Mouse (Mus musculus) midbrain, embryonic 12.5 days (tissue): Measurements from ENCODE around the gene Nhej1. TPM values are rescaled to one million over a fixed set of nuclear protein-coding genes. Genes with fewer than 3 reads are reported as not detected.
A peak's percentile ranks its signal among the peaks of the same experiment; 100 is the strongest.

Source experiments
- ATAC-seq: fragments of 200-750 bp; cut with Nextera tagmentation; 2 replicates; pipeline ENCODE4 v1.8.0; 2017; ENCODE audit warnings: low read depth, moderate TSS enrichment, moderate library complexity; ENCODE audit not compliant: low FRiP score
- H3K27ac ChIP-seq: fragments of 300-500 bp; sonication (generic); replicated peaks from 2 replicates; pipeline ENCODE4 v1.5.1; 2016; ENCODE audit warnings: mild to moderate bottlenecking
- H3K27me3 ChIP-seq: fragments of 300-500 bp; sonication (generic); 2 replicates; pipeline ENCODE4 v1.6.1; 2016; ENCODE audit warnings: mild to moderate bottlenecking
- H3K36me3 ChIP-seq: fragments of 300-500 bp; sonication (generic); 2 replicates; pipeline ENCODE4 v1.6.1; 2016
- H3K4me1 ChIP-seq: fragments of 300-500 bp; sonication (generic); 2 replicates; pipeline ENCODE4 v1.6.1; 2016
- H3K4me2 ChIP-seq: fragments of 300-500 bp; sonication (generic); replicated peaks from 2 replicates; pipeline ENCODE4 v1.6.1; 2016; ENCODE audit warnings: mild to moderate bottlenecking, moderate library complexity
- H3K4me3 ChIP-seq: fragments of 300-500 bp; sonication (generic); 2 replicates; pipeline ENCODE4 v1.5.1; 2016; ENCODE audit warnings: mild to moderate bottlenecking
- H3K9ac ChIP-seq: fragments of 300-500 bp; sonication (generic); replicated peaks from 2 replicates; pipeline ENCODE4 v1.6.1; 2016; ENCODE audit warnings: mild to moderate bottlenecking, moderate library complexity
- H3K9me3 ChIP-seq: fragments of 300-500 bp; sonication (generic); 2 replicates; pipeline ENCODE4 v1.6.1; 2016; ENCODE audit warnings: mild to moderate bottlenecking
- WGBS: fragments of 180-500 bp; shearing (Covaris S2); methylation state at CpG from one replicate; pipeline ENCODE4 v1.1.7; 2016; 5-methylcytosine and 5-hydroxymethylcytosine counted together
- polyA plus RNA-seq: library from polyadenylated mRNA; unstranded; fragments of >200 nt; fragmentation: Nextera tagmentation; extraction: Ambion mirVana; gene quantifications from 2 replicates; pipeline ENCODE4 v1.2.1, GENCODE M21; 2016

The Nhej1 gene
- polyA plus RNA-seq, 1 experiment from 2014 or later: 11.7 TPM

DNA sequence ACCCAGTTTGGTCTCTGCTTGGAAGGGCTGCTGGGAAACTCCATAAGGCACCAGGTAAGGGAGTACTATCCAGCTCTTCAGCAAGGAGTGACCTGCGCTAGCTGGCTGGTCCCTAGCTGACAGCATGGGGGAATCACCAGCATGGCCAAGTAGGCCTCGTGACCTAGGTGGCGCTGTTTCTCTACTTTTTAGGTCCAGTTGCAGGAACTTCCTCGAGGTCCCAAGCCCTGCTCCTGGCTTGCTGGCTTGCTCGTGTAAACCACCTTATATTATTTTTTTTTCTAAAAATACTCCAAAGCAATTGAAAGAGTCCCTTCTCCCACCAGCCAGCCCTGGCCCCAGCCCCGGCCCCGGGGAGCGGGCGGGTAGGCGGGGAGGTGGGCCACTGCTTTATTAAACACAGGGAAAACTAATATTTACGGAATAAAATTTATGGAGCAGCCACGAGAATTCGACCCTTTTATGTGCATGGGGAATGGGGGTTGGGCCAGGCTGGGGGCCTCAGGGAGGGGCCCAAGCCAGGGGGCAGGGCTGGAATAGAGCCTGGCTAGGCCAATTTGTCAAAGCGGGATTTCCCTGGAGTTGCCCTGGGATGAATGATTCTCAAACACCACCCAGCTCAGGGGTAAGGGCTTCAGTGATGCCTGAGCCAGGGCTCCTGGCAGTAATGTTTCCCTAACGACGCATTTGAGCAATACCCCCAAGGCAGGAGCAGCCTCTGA, 160.3 kb downstream of the Nhej1 start:
- ATAC-seq: peak; percentile 38; the same call in 1 of the 2 replicates
- 0 out of 2 replicates have a peak overlapping the region, but pooled peaks have one; percentile 20 for H3K4me3 ChIP-seq

DNA sequence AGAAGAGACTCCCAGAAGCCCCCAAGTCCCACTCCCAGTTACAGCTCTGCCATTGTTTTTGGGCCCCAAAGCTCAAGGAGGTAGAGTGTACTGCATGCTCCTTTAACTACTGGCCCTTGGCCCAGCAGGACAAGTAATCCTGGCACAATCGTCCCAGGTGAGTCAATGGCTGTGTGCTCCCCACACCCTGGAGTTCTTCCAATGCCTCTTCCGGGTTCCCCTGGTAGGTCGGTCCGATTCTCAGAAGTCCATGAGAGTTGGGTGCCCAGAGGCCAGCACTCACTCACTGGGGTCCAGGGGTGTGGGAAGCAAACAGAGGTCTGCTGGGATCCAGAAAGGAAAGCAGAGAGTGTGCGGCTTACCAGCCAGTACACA, 162.2 kb downstream of the Nhej1 start:
- no peak overlapping the region for H3K4me2 ChIP-seq
- ATAC-seq: no peak
- peaks cover 9% of the 10 kb centered on the region for H3K4me1 ChIP-seq

More for the DNA sequence above, 160.3 kb downstream of the Nhej1 start:
- peak overlapping the region; percentile 47 for H3K4me2 ChIP-seq
- H3K4me1 ChIP-seq: peaks cover 9% of the 10 kb centered on the region
- no peak overlapping the region for H3K27ac ChIP-seq
- no peak overlapping the region; the same call in 1 of the 2 replicates for H3K9ac ChIP-seq
- 15% methylated on average over 16 of the region's 16 CpGs for WGBS
- H3K27me3 ChIP-seq: 0 out of 2 replicates have a peak, but pooled peaks cover 5% of the 10 kb centered on the region
- H3K9me3 ChIP-seq: no peaks in the 10 kb centered on the region
- no peaks in the 10 kb centered on the region for H3K36me3 ChIP-seq

DNA sequence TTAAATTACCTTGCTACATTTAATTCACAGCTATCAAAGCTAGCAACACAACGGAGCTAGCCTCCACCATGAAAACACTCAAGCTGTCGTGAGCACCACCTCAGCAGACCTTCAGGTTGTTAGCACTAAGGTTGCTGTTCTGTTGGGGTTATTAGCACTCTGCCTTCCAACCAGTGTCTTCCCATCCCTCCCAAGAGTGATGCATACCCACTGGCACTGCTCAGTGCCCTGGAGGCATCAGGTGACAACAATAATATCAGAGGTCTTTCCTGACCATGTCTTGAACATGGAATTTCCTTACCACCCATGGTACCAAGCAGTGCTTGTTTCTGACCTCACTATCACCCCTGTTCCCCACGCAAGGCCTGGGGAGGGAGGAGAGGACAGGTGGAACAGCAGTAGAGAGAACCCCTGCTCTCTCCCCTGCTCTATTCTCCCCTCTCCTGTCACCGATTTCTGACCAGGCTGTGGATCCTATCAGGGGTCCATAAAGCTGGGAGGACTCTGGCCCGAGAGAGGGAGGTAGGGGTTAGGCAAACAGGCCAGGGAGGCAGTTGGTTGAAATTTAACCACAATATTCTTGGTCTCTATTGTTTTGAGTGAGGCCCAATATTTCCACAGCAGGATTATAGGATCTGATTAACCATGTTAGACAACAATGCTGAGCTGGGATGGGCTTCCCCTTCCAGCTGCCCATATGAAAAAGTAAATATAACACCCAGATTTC, 162.7 kb downstream of the Nhej1 start:
- Histone ChIP-seq H3K27me3 (peaks cover 10% of the 10 kb centered on the region), H3K4me1 (peaks cover 9% of the 10 kb centered on the region), H3K4me3 (no peak overlapping the region), H3K36me3 (no peaks in the 10 kb centered on the region), H3K27ac (no peak overlapping the region), H3K4me2 (no peak overlapping the region), H3K9ac (no peak overlapping the region), H3K9me3 (no peaks in the 10 kb centered on the region)
- no peak for ATAC-seq
- WGBS: 83% methylated on average over 5 of the region's 5 CpGs

More for the DNA sequence above, 162.2 kb downstream of the Nhej1 start:
- whole genome bisulfite sequencing: 86% methylated on average over 5 of the region's 5 CpGs
- no peak overlapping the region for H3K4me3 ChIP-seq
- no peak overlapping the region for H3K9ac ChIP-seq
- H3K36me3 ChIP-seq: no peaks in the 10 kb centered on the region
- H3K27me3 ChIP-seq: peaks cover 9% of the 10 kb centered on the region; the same call in 1 of the 2 replicates
- H3K9me3 ChIP-seq: no peaks in the 10 kb centered on the region
- H3K27ac ChIP-seq: no peak overlapping the region

GRCm38 (mm10) chr1:74961722-74962121, 163.3 kb downstream of the Nhej1 start:
- H3K4me3 ChIP-seq: no peak overlapping the region
- H3K4me2 ChIP-seq: no peak overlapping the region
- no peak overlapping the region for H3K9ac ChIP-seq
- H3K27me3 ChIP-seq: peaks cover 16% of the 10 kb centered on the region
- H3K27ac ChIP-seq: no peak overlapping the region
- ATAC-seq: no peak
- WGBS: 90% methylated on average over 7 of the region's 7 CpGs
- H3K36me3 ChIP-seq: no peaks in the 10 kb centered on the region
- H3K9me3 ChIP-seq: no peaks in the 10 kb centered on the region
- peaks cover 9% of the 10 kb centered on the region for H3K4me1 ChIP-seq

- Histone ChIP-seq H3K36me3 (no peaks in the 10 kb centered on the region), H3K27ac (no peak overlapping the region), H3K4me3 (no peak overlapping the region), H3K9ac (no peak overlapping the region), H3K4me1 (peaks cover 5% of the 10 kb centered on the region), H3K27me3 (peaks cover 27% of the 10 kb centered on the region), H3K4me2 (no peak overlapping the region), H3K9me3 (no peaks in the 10 kb centered on the region)
- 91% methylated on average over 7 of the region's 7 CpGs for WGBS
- no peak for ATAC-seq
Measured at GRCm38 (mm10) chr1:74960059-74960458, 164.9 kb downstream of the Nhej1 start.

DNA sequence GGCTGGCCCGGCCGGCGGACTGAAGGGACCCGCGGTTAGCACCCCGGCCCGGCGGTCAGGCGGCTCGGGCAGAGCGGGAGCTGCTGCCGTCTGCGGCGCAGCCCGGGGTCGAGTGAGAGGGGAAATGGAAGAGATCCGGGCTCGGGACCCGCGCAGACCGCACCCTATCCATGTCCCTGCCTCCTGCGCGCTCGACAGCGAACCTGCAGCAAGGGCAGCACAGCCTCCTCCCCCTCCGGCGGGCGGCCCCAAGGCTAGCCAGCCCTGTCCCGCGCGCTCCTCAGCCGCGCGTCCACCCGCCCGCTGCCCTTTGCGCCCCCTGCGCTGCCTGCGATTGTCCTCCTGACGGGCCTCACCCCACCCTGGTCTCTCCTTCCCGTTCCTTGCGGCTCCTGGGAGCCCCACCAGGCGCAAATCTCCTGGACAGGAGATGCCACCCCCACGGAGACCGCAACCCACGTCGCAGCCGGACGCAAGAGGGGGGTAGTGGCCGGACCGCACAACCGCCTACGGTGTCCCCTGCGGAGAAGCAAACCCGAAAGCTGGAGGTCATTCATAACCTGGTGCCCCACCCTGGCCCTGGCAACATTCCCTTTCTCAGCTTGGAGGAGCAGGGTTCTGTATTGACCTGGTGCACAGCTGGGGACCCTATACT, 173.3 kb downstream of the Nhej1 start, which contains the start of gene Ihh:
Ihh (minus strand) TSS at position 117 of the 655 bp plus-strand sequence.
- Histone ChIP-seq H3K36me3 (no peaks in the 10 kb centered on the region), H3K9ac (no peak within 1 kb of the TSS), H3K4me2 (peak within 1 kb of the TSS; percentile 51), H3K4me1 (peaks cover 34% of the 10 kb centered on the region), H3K27ac (no peak within 1 kb of the TSS), H3K9me3 (no peaks in the 10 kb centered on the region), H3K27me3 (peaks cover 94% of the 10 kb centered on the region), H3K4me3 (peak within 1 kb of the TSS; percentile 35)
- no peak for ATAC-seq
- under 1% methylated on average over 46 of the region's 55 CpGs for WGBS

- no peak for ATAC-seq
- Histone ChIP-seq H3K27ac (no peak overlapping the region), H3K9me3 (no peaks in the 10 kb centered on the region), H3K4me2 (peak overlapping the region; percentile 51), H3K36me3 (no peaks in the 10 kb centered on the region), H3K4me3 (peak overlapping the region; percentile 35), H3K9ac (no peak overlapping the region), H3K27me3 (peaks cover 97% of the 10 kb centered on the region), H3K4me1 (peaks cover 34% of the 10 kb centered on the region)
- 1% methylated on average over 84 of the region's 84 CpGs for WGBS
Measured at GRCm38 (mm10) chr1:74950576-74951490, 174.2 kb downstream of the Nhej1 start.

DNA sequence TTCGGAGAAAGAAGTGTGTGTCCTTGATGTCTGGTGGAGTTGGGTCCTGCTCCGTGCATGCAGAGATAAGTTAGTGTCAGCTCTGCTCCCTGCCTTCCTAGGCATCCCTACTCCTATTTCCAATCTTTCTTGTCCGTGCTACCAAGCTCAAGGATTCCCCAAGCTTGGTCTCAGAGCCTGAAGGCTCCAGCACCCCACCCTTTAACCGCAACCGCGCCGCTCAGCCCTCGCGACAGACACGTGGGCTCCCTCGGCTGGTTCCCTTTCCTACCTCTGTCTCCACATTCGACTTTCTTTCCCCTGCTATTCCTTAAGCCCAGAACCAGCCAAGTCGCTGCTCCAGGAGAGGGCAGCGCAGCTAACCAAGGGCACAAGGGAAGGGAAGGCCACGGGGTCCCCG, 174.9 kb downstream of the Nhej1 start:
- no peak for ATAC-seq
- Histone ChIP-seq H3K27ac (no peak overlapping the region), H3K4me1 (peaks cover 34% of the 10 kb centered on the region), H3K36me3 (no peaks in the 10 kb centered on the region), H3K9me3 (no peaks in the 10 kb centered on the region), H3K27me3 (peaks cover 98% of the 10 kb centered on the region), H3K4me2 (no peak overlapping the region), H3K9ac (no peak overlapping the region), H3K4me3 (peak overlapping the region; percentile 35; the same call in 1 of the 2 replicates)
- WGBS: 4% methylated on average over 16 of the region's 16 CpGs

- no peak overlapping the region for H3K4me2 ChIP-seq
- peaks cover 34% of the 10 kb centered on the region for H3K4me1 ChIP-seq
- H3K27me3 ChIP-seq: peaks cover 97% of the 10 kb centered on the region
- 0 out of 2 replicates have a peak overlapping the region, but pooled peaks have one; percentile 4 for H3K4me3 ChIP-seq
- WGBS: 4% methylated on average over 24 of the region's 24 CpGs
- no peaks in the 10 kb centered on the region for H3K36me3 ChIP-seq
- no peaks in the 10 kb centered on the region for H3K9me3 ChIP-seq
- no peak for ATAC-seq
- H3K27ac ChIP-seq: no peak overlapping the region
- no peak overlapping the region for H3K9ac ChIP-seq
Measured at GRCm38 (mm10) chr1:74949666-74950050, 175.3 kb downstream of the Nhej1 start.

GRCm38 (mm10) chr1:74948784-74949665, 176.0 kb downstream of the Nhej1 start:
- Histone ChIP-seq H3K4me2 (peak overlapping the region; percentile 57), H3K4me3 (no peak overlapping the region), H3K27ac (no peak overlapping the region), H3K9ac (no peak overlapping the region), H3K4me1 (peaks cover 34% of the 10 kb centered on the region), H3K36me3 (no peaks in the 10 kb centered on the region), H3K27me3 (peaks cover 98% of the 10 kb centered on the region), H3K9me3 (no peaks in the 10 kb centered on the region)
- peak; percentile 48; the same call in 1 of the 2 replicates for ATAC-seq
- 2% methylated on average over 20 of the region's 20 CpGs for WGBS
